Mouse (Mus musculus): Measurements from ENCODE around the gene Arhgef11. TPM values are rescaled to one million over a fixed set of nuclear protein-coding genes. Genes with fewer than 3 reads are reported as not detected.

Arhgef11 gene
- polyA plus RNA-seq, 1 experiment: 25.5 TPM

DNA sequence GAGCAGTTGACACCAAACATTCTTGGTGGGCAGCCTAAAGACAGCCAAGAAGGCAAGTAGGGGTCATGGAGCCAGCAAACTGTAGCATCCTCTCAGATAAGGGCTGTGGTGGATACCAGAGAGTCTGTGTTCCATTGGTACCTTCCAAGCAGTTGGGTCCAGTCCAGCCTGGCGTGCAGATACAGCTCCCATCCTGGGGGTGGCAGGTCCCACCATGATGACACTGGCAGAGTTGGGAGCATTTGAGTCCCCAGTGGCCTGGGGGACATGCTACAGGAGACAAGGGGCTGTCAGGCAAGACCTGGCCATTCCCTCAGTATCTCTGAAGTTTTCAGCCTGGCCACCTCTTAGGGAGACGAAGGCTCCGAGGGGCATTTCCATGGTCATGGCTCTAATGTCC is 135.2 kb downstream of the Arhgef11 start:
- TF ChIP-seq CTCF (IDR thresholded peaks at IDR 0.05; ENCODE audit: low read depth, low read length) (no peak), POLR2A (IDR thresholded peaks at IDR 0.05; ENCODE audit: borderline replicate concordance, low read depth, low read length) (no peak)
- H3K4me3 ChIP-seq (ENCODE audit: insufficient read depth, low read length): no peak overlapping the region
- H3K27ac ChIP-seq (ENCODE audit: insufficient read depth, low read depth, low read length): no peak overlapping the region
- H3K4me1 ChIP-seq (ENCODE audit: control insufficient read depth, insufficient read depth, low read length): no peaks in the 10 kb centered on the region

GRCm38 (mm10) chr3:87753829-87754228 is 136.5 kb downstream of the Arhgef11 start:
- no peak overlapping the region for H3K4me3 ChIP-seq (ENCODE audit: insufficient read depth, low read length)
- TF ChIP-seq POLR2A (IDR thresholded peaks at IDR 0.05; ENCODE audit: borderline replicate concordance, low read depth, low read length): no peak
- no peak for TF ChIP-seq CTCF (IDR thresholded peaks at IDR 0.05; ENCODE audit: low read depth, low read length)
- H3K4me1 ChIP-seq (ENCODE audit: control insufficient read depth, insufficient read depth, low read length): no peaks in the 10 kb centered on the region
- H3K27ac ChIP-seq (ENCODE audit: insufficient read depth, low read depth, low read length): no peak overlapping the region

DNA sequence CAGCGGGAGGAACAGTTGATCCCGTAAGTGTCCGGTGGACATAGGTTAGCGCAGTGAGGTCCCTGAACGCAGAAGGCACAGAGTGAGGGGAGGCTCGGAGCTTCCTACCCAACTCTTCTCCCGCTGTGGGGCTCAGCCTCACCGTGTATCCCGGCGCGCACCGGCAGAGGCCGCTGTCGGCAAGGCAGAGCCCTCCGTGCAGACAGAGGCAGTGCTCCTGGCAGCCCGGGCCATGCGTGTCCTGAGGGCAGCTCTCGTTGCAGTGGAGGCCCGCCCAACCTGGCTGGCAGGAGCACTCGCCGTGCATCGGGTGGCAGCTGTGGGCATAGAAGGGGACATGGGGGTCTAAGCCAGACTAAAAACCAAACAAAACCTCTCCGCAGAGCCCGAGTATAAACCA is 138.6 kb downstream of the Arhgef11 start:
- H3K27ac ChIP-seq (ENCODE audit: insufficient read depth, low read depth, low read length): no peak overlapping the region
- no peak overlapping the region for H3K4me3 ChIP-seq (ENCODE audit: insufficient read depth, low read length)
- no peaks in the 10 kb centered on the region for H3K4me1 ChIP-seq (ENCODE audit: control insufficient read depth, insufficient read depth, low read length)
- TF ChIP-seq POLR2A (IDR thresholded peaks at IDR 0.05; ENCODE audit: borderline replicate concordance, low read depth, low read length) (no peak), CTCF (IDR thresholded peaks at IDR 0.05; ENCODE audit: low read depth, low read length) (peak; percentile 51; the same call in 1 of the 2 replicates)

- Histone ChIP-seq H3K27ac (ENCODE audit: insufficient read depth, low read depth, low read length) (no peak overlapping the region), H3K4me3 (ENCODE audit: insufficient read depth, low read length) (no peak overlapping the region), H3K4me1 (ENCODE audit: control insufficient read depth, insufficient read depth, low read length) (no peaks in the 10 kb centered on the region)
- no peak for TF ChIP-seq POLR2A (IDR thresholded peaks at IDR 0.05; ENCODE audit: borderline replicate concordance, low read depth, low read length)
- no peak for TF ChIP-seq CTCF (IDR thresholded peaks at IDR 0.05; ENCODE audit: low read depth, low read length)
Observed at GRCm38 (mm10) chr3:87756488-87756887, 139.1 kb downstream of the Arhgef11 start.

DNA sequence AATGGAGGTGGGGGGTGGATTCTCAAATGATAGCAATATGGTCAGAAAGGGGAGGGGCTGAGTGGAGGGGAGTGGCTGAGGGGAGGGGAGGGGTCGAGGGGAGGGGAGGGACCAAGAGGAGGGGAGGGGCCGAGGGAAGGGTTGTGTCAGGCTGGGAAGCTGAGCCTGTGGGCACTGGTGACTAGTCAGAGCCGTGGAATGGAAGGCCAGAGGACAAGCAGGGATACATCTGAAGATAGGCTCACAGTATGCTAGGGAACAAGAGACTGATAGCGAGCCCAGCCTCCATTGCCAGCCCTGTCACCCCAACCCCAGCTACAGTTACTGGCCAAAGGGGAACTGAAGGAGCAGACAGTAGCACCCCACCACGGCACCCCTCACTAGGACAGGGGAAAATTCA is 141.3 kb downstream of the Arhgef11 start:
- H3K4me1 ChIP-seq (ENCODE audit: control insufficient read depth, insufficient read depth, low read length): no peaks in the 10 kb centered on the region
- H3K27ac ChIP-seq (ENCODE audit: insufficient read depth, low read depth, low read length): no peak overlapping the region
- TF ChIP-seq CTCF (IDR thresholded peaks at IDR 0.05; ENCODE audit: low read depth, low read length): no peak
- no peak for TF ChIP-seq POLR2A (IDR thresholded peaks at IDR 0.05; ENCODE audit: borderline replicate concordance, low read depth, low read length)
- H3K4me3 ChIP-seq (ENCODE audit: insufficient read depth, low read length): no peak overlapping the region

DNA sequence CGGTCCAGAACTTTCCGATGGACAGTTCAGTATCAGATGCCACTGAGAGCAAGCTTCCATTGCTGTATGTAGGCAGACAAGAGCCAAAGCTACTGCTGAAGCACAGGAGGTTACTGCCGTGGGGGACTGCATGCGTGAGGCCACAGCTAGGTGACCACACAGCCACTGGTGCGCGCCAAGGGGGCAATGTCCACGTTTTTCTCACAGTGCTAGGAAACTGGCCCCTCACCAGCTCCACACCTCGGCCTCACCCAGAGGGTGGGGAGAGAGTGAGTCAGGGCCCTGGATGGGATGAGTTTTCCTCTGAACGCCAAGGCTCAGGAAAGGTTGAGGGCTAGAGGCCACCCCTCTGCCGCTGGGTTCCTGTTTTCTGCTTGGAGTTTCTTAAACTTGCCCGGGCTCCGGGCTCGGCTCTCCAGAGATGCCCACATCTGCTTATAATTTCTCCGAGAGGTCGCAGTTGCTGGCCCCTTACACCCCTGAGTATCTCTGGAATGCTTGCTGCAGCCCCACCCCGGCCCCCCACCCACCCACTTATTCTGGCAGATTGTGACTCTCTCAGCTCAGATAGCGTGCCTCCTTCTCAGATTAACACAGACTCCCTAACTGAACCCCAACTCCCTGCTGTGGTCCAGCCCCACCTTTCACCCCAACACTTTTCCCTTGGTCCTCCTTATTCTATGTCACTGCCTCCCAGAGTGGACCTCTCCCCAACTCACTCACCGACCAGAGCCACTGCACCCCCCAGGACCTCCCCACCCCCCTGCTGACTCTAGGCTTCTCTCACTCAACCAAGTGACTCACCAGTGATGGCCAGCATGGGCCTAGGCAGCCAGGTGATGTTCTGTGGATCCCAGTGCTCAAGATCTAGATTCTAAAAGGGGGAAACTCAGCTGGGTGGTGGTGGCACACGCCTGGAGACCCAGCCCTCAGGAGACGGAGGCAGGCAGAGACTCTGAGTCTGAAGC is 144.3 kb downstream of the Arhgef11 start:
- Histone ChIP-seq H3K4me1 (ENCODE audit: control insufficient read depth, insufficient read depth, low read length) (no peaks in the 10 kb centered on the region), H3K4me3 (ENCODE audit: insufficient read depth, low read length) (no peak overlapping the region), H3K27ac (ENCODE audit: insufficient read depth, low read depth, low read length) (no peak overlapping the region)
- TF ChIP-seq CTCF (IDR thresholded peaks at IDR 0.05; ENCODE audit: low read depth, low read length) (no peak), POLR2A (IDR thresholded peaks at IDR 0.05; ENCODE audit: borderline replicate concordance, low read depth, low read length) (no peak)

DNA sequence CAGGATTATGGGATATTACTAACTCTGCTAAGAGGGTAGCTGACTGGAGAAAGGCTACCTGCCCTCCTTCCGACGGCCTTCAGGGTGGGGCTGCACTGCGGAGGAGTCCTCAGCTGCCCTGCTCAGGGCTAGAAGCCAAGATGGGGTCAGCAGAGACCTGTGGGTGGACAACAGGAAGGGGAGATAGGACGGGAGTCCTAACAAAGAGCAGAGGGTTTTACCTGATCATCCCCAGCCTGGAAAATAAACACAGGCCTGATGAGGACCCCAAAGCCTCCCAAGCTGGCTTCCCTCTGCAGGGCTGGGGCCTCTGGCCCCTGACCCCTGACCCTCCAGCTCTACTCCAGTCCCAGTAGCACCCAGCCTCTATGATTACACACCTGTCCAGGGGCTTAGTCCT is 145.8 kb downstream of the Arhgef11 start:
- TF ChIP-seq POLR2A (IDR thresholded peaks at IDR 0.05; ENCODE audit: borderline replicate concordance, low read depth, low read length) (no peak), CTCF (IDR thresholded peaks at IDR 0.05; ENCODE audit: low read depth, low read length) (no peak)
- H3K27ac ChIP-seq (ENCODE audit: insufficient read depth, low read depth, low read length): no peak overlapping the region
- no peaks in the 10 kb centered on the region for H3K4me1 ChIP-seq (ENCODE audit: control insufficient read depth, insufficient read depth, low read length)
- H3K4me3 ChIP-seq (ENCODE audit: insufficient read depth, low read length): no peak overlapping the region

DNA sequence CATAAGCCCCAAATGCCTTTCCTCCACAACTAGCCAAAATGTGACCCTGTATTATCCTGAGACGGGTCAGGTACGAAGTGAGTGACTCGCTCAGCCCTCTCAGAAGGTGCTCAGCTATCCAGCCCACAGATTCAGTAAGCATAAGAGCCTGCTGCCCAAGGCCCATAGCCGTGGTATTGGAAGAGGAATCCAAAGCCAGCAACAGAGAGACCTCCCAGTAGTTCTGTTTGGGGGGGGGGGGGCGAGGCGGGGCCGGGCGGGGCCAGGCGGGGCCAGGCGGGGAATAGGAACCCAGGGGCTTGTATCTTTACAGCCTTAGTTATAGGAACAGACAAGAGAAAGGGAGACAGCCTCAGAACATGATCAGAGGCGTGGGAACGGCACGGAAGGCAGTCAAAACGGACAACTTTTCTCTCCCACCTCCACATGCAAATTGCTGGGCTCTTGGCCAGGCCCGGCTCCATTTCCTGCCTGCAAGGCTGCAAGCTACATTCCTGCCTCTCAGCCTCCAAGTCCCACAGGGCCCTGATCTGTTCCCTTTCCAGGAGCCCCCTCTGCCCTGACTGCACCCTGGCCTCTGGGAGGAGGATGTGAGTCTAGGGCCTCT is 146.4 kb downstream of the Arhgef11 start:
- TF ChIP-seq CTCF (IDR thresholded peaks at IDR 0.05; ENCODE audit: low read depth, low read length): no peak
- TF ChIP-seq POLR2A (IDR thresholded peaks at IDR 0.05; ENCODE audit: borderline replicate concordance, low read depth, low read length): no peak
- Histone ChIP-seq H3K4me1 (ENCODE audit: control insufficient read depth, insufficient read depth, low read length) (no peaks in the 10 kb centered on the region), H3K4me3 (ENCODE audit: insufficient read depth, low read length) (no peak overlapping the region), H3K27ac (ENCODE audit: insufficient read depth, low read depth, low read length) (no peak overlapping the region)

DNA sequence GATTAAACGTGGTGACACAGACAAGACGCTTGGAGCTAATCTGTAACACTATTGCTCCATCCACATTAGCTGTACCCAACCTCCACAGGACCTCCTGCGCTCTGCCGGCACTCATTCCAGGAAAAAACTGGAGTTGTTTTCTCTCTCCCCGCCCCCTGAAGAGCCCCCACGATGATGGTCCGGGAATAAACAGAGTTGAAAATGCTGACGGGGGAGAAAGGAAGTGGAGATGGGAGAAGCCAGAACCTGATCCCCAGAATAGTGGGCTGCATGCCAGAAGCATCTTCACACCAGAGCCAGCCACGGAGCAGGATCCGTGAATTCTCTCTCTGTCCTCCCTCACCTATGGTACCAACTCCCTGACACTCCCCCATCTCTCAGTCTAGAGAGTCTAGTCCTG is 147.1 kb downstream of the Arhgef11 start:
- Histone ChIP-seq H3K4me3 (ENCODE audit: insufficient read depth, low read length) (no peak overlapping the region), H3K27ac (ENCODE audit: insufficient read depth, low read depth, low read length) (no peak overlapping the region), H3K4me1 (ENCODE audit: control insufficient read depth, insufficient read depth, low read length) (no peaks in the 10 kb centered on the region)
- TF ChIP-seq CTCF (IDR thresholded peaks at IDR 0.05; ENCODE audit: low read depth, low read length) (no peak), POLR2A (IDR thresholded peaks at IDR 0.05; ENCODE audit: borderline replicate concordance, low read depth, low read length) (no peak)

- Histone ChIP-seq H3K4me1 (ENCODE audit: control insufficient read depth, insufficient read depth, low read length) (no peaks in the 10 kb centered on the region), H3K27ac (ENCODE audit: insufficient read depth, low read depth, low read length) (no peak overlapping the region), H3K4me3 (ENCODE audit: insufficient read depth, low read length) (no peak overlapping the region)
- TF ChIP-seq CTCF (IDR thresholded peaks at IDR 0.05; ENCODE audit: low read depth, low read length) (no peak; the same call in 1 of the 2 replicates), POLR2A (IDR thresholded peaks at IDR 0.05; ENCODE audit: borderline replicate concordance, low read depth, low read length) (no peak)
Observed at GRCm38 (mm10) chr3:87765091-87765490, 147.7 kb downstream of the Arhgef11 start.

Data from bone marrow macrophage, adult 2 months (primary cell).